Mouse (Mus musculus): Measurements from ENCODE around the gene Hoxa7. TPM values are rescaled to one million over a fixed set of nuclear protein-coding genes. Genes with fewer than 3 reads are reported as not detected.

Gene Hoxa7
- total RNA-seq, 2 experiments from 2014 or later: not detected

- TF ChIP-seq CTCF (conservative IDR thresholded peaks at IDR 0.05): no peak
- DNase-seq (ENCODE audit: low spot score in 2 of 2): no peak
- Histone ChIP-seq H3K27ac (no peak overlapping the region), H3K4me3 (no peak overlapping the region)
Measured at GRCm38 (mm10) chr6:52232984-52233545, 11.4 kb upstream of the Hoxa7 start.

DNA sequence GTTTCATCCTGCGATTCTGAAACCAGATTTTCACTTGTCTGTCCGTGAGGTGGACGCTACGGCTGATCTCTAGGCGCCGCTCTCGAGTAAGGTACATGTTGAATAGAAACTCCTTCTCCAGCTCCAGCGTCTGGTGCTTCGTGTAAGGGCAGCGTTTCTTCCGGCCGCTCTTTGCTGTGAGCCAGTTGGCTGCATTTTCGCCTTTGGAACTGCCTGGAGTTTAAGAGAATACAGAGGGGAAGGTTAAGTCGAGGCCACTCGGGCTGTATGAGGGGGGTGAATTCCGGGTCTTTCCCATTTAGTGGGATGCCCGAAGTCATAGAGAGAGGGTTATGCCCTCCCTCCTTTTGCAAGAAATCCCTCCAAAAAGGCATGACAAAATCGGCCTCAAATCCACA is 10.9 kb upstream of the Hoxa7 start:
- TF ChIP-seq CTCF (conservative IDR thresholded peaks at IDR 0.05): no peak
- Histone ChIP-seq H3K4me3 (no peak overlapping the region), H3K27ac (no peak overlapping the region)
- DNase-seq (ENCODE audit: low spot score in 2 of 2): no peak

DNA sequence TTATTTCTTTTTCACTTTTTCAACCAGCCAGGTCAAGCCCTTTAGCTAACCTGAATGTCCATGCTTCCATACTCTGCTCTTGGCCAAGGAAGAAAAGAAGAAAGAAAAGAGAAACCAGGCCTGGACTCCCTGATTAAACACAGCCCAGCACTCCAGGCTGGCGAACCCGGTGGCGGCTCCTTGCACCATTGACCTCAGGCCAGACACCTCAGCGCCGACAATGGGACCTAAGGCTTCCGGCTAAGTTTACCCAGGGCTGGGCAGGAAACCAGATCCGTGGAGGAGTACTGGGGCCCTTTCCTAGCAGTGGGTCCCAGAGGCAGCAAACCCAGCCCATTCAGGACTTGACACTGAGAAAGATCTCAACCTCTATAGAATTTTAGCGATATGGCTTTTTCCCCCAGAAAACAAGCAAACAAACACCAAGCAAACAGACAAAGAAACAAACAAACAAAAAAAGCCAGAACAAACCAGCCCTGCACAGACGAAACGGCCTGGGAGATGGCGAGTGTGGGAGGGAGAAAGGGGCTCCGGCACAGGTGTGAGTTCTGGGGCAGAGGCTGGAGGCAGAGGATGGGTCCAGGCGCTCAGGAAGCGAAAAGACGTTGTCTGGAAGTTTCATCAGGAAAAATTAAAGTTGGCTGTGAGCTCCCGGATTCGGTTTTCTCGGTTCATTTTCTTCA is 10.4 kb upstream of the Hoxa7 start:
- no peak for TF ChIP-seq CTCF (conservative IDR thresholded peaks at IDR 0.05)
- DNase-seq (ENCODE audit: low spot score in 2 of 2): no peak
- H3K27ac ChIP-seq: no peak overlapping the region
- H3K4me3 ChIP-seq: no peak overlapping the region

GRCm38 (mm10) chr6:52230516-52231165 is 9.0 kb upstream of the Hoxa7 start, which contains the start of gene Hoxa9:
Gene Hoxa9, minus strand, starts transcription at chr6:52231089.
- H3K27ac ChIP-seq: no peak within 1 kb of the TSS
- DNase-seq (ENCODE audit: low spot score in 2 of 2): no peak
- no peak for TF ChIP-seq CTCF (conservative IDR thresholded peaks at IDR 0.05)
- no peak within 1 kb of the TSS for H3K4me3 ChIP-seq

DNA sequence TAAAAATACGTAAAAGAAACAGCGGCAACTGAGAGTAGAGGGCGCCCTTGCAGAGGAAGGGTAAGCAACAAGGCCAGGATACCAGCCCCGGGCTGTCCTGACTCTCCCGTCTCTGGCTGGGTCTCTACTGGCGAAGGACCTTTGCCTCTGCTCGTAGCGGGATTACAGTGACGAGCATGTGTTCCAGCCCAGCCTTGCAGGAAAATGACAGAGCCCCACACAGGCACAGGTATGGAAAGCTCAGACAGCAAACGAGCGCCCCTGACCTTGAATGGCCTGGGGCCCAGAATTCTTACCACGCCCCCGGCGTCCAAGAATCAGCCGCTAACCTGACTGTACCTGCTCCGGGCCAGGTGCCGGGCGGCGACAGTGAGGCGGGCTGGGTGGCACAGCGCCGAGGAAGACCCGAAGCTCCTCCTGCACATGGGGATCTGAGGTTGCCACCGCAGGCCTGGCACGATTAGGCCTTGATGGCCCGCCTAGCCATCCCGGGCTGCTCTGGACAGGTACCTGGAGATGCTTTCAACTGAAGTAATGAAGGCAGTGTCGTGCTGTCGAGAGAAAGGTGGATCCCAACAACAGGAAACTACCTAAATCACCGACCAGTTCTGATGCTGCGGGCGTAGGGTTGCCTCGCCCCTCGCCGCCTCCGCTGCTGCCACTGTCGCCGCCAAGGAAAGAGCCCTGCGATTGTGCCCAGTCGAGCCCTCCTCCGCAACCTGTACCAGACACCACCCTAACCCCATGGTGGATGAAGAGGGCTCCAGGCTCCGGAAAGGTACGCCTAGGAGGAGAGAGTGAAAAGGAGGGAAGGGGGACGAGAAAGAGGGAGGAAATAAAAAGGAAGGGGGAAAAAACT is 8.1 kb upstream of the Hoxa7 start:
- no peak for TF ChIP-seq CTCF (conservative IDR thresholded peaks at IDR 0.05)

GRCm38 (mm10) chr6:52228475-52229465 is 7.1 kb upstream of the Hoxa7 start:
- H3K4me3 ChIP-seq: no peak overlapping the region
- TF ChIP-seq CTCF (conservative IDR thresholded peaks at IDR 0.05): no peak
- H3K27ac ChIP-seq: no peak overlapping the region
- no peak for DNase-seq (ENCODE audit: low spot score in 2 of 2)

More for the DNA sequence above, 8.1 kb upstream of the Hoxa7 start:
- Histone ChIP-seq H3K4me3 (no peak overlapping the region), H3K27ac (no peak overlapping the region)
- DNase-seq (ENCODE audit: low spot score in 2 of 2): no peak

- no peak overlapping the region for H3K27ac ChIP-seq
- DNase-seq (ENCODE audit: low spot score in 2 of 2): no peak
- TF ChIP-seq CTCF (conservative IDR thresholded peaks at IDR 0.05): no peak
- H3K4me3 ChIP-seq: no peak overlapping the region
Measured at GRCm38 (mm10) chr6:52227470-52228222, 6.0 kb upstream of the Hoxa7 start.

GRCm38 (mm10) chr6:52226569-52227257 is 5.1 kb upstream of the Hoxa7 start:
- no peak for TF ChIP-seq CTCF (conservative IDR thresholded peaks at IDR 0.05)
- DNase-seq (ENCODE audit: low spot score in 2 of 2): no peak
- H3K4me3 ChIP-seq: no peak overlapping the region
- H3K27ac ChIP-seq: no peak overlapping the region

GRCm38 (mm10) chr6:52225612-52226568 is 4.2 kb upstream of the Hoxa7 start:
- no peak for TF ChIP-seq CTCF (conservative IDR thresholded peaks at IDR 0.05)
- DNase-seq (ENCODE audit: low spot score in 2 of 2): no peak
- H3K4me3 ChIP-seq: no peak overlapping the region
- no peak overlapping the region for H3K27ac ChIP-seq

All from layer of hippocampus, adult 2 months (tissue).